Mouse (Mus musculus): Measurements from ENCODE around the gene Synm. TPM values are rescaled to one million over a fixed set of nuclear protein-coding genes. Genes with fewer than 3 reads are reported as not detected.

Gene Synm
- polyA plus RNA-seq, 1 experiment from 2014 or later = 1.1 TPM

- Histone ChIP-seq H3K27me3 (no peaks in the 10 kb centered on the region), H3K4me2 (no peak overlapping the region), H3K36me3 (replicated peaks) (peaks cover 23% of the 10 kb centered on the region), H3K4me3 (replicated peaks) (no peak overlapping the region), H3K9ac (no peak overlapping the region), H3K9me3 (no peaks in the 10 kb centered on the region), H3K27ac (no peak overlapping the region), H3K4me1 (peaks cover 14% of the 10 kb centered on the region)
- ATAC-seq (ENCODE audit: low FRiP score) = no peak
- WGBS = 83% methylated on average over 11 of the region's 11 CpGs
These were observed 43.2 kb downstream of the Synm start for GRCm38 (mm10) chr7:67716213-67716878.

- no peak overlapping the region for H3K4me3 ChIP-seq (replicated peaks)
- 82% methylated on average over 7 of the region's 7 CpGs for WGBS
- H3K9me3 ChIP-seq = no peaks in the 10 kb centered on the region
- no peak for ATAC-seq (ENCODE audit: low FRiP score)
- no peak overlapping the region for H3K27ac ChIP-seq
- no peaks in the 10 kb centered on the region for H3K27me3 ChIP-seq
- peaks cover 32% of the 10 kb centered on the region for H3K36me3 ChIP-seq (replicated peaks)
- peaks cover 14% of the 10 kb centered on the region for H3K4me1 ChIP-seq
- H3K9ac ChIP-seq = no peak overlapping the region
- no peak overlapping the region for H3K4me2 ChIP-seq
These were observed 44.4 kb downstream of the Synm start for GRCm38 (mm10) chr7:67715176-67715575.

GRCm38 (mm10) chr7:67713820-67714510, 45.6 kb downstream of the Synm start:
- WGBS = 50% methylated on average over 19 of the region's 19 CpGs
- Histone ChIP-seq H3K4me3 (replicated peaks) (no peak overlapping the region), H3K36me3 (replicated peaks) (peaks cover 34% of the 10 kb centered on the region), H3K9ac (0 out of 2 replicates have a peak overlapping the region, but pooled peaks have one; percentile 25), H3K27ac (peak overlapping the region; percentile 78), H3K4me2 (peak overlapping the region; percentile 25), H3K4me1 (peaks cover 14% of the 10 kb centered on the region), H3K9me3 (no peaks in the 10 kb centered on the region), H3K27me3 (no peaks in the 10 kb centered on the region)
- ATAC-seq (ENCODE audit: low FRiP score) = peak; percentile 79; the same call in 1 of the 2 replicates

DNA sequence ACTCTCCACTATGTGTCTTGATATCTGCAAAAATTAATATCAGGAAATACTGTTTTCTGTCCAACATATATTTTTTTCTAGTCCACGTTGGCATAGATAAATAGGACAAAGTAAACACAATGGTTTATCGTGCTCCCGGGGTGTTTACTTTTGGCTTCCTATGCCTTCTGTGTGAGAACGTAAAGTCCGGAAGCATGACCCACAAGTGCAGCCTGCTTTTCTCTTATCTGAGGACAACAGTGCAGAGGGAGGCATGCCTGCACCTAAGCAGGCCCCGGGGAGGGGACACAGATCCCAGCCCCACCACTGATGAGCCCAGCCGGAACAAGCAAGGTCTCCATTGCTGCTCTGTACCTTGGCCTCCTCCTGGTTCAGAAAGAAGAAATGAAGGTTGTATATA, 49.3 kb downstream of the Synm start:
- ATAC-seq (ENCODE audit: low FRiP score) = no peak
- no peak overlapping the region for H3K4me3 ChIP-seq (replicated peaks)
- H3K4me1 ChIP-seq = peaks cover 14% of the 10 kb centered on the region
- H3K4me2 ChIP-seq = no peak overlapping the region
- no peak overlapping the region for H3K27ac ChIP-seq
- peaks cover 36% of the 10 kb centered on the region for H3K36me3 ChIP-seq (replicated peaks)
- H3K9me3 ChIP-seq = no peaks in the 10 kb centered on the region
- H3K9ac ChIP-seq = no peak overlapping the region
- H3K27me3 ChIP-seq = no peaks in the 10 kb centered on the region
- 86% methylated on average over 7 of the region's 7 CpGs for WGBS

DNA sequence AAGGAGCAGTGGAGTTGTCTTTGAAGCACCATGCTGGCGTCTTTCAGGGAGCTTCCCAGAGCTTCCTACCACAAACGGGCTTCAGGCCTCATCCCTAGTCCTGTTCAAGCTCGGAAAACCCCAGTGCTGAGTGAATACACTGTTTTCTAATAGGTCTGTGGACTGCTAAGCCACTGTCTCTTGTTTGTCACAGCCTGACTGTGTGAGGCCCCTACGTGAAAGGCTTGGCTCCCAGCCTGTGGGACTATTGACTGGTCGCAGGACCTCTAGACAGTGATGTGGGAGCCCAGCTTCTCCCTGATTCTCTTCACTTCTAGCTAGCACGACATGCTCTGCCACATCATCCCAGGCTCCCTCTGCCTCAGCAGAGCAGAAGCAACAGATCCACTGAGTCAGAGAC, 51.4 kb downstream of the Synm start:
- Histone ChIP-seq H3K9me3 (no peaks in the 10 kb centered on the region), H3K36me3 (replicated peaks) (peaks cover 41% of the 10 kb centered on the region), H3K4me3 (replicated peaks) (no peak overlapping the region), H3K9ac (no peak overlapping the region), H3K27me3 (no peaks in the 10 kb centered on the region), H3K4me1 (no peaks in the 10 kb centered on the region), H3K4me2 (no peak overlapping the region), H3K27ac (no peak overlapping the region)
- no peak for ATAC-seq (ENCODE audit: low FRiP score)
- WGBS = 81% methylated on average over 6 of the region's 6 CpGs

DNA sequence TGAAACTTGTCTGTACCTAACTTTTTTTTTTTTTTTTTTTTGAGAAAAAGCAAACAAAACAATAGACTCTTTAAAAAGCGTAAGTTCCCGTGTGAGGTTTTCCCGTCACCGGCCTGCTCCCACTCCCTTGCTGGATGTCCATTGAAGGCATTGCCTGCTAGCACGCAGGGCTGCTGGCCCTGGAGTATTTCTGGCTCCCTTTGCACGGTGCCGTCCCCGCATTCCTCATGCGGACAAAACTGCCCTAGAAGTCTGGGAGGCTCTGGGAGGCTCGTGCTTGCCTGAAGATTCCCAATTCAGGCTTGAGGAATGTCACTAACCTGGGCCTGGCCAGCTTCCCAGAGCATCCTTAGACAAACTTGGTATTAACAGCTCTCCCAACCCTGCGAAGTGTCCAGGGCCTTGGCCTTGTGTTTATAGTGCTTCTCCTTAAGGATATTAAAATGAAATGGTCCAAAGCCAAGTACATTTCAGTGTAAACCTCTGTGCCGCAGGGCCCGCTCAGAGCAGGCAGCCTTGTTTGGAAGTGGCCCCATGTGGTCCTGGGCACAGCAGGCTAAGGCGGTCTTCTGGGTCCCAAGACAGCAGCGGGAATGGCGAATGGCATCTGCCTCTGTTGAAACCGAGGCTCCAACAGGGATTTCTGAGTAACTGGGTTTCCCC, 58.2 kb downstream of the Synm start:
- Histone ChIP-seq H3K4me3 (replicated peaks) (no peak overlapping the region), H3K27me3 (no peaks in the 10 kb centered on the region), H3K4me1 (no peaks in the 10 kb centered on the region; the same call in 1 of the 2 replicates), H3K27ac (no peak overlapping the region), H3K4me2 (no peak overlapping the region), H3K36me3 (replicated peaks) (peaks cover 22% of the 10 kb centered on the region), H3K9ac (no peak overlapping the region), H3K9me3 (no peaks in the 10 kb centered on the region)
- ATAC-seq (ENCODE audit: low FRiP score) = no peak
- 77% methylated on average over 17 of the region's 17 CpGs for WGBS

DNA sequence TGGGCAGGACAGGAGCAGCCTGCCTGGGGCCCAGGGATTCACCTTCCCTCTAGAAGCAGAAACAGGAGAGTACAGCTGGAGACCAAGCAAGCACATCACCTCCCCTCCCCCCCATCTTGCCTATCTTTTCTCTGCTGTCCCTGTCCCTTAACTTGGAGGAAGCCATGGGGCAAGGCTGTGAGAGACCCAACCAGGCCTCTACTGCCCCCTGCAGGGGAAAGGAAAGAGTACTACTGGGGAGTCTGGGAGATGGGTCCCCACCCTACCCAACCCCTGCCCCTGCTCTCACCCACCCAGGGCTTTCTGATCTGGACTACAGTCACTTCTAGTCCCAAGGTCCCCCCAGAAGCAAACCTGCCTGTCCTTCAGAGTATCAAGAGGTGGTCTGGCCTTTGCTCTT, 58.7 kb downstream of the Synm start:
- ATAC-seq (ENCODE audit: low FRiP score) = peak; percentile 44; the same call in 1 of the 2 replicates
- no peak overlapping the region for H3K4me2 ChIP-seq
- no peak overlapping the region for H3K4me3 ChIP-seq (replicated peaks)
- no peaks in the 10 kb centered on the region for H3K27me3 ChIP-seq
- no peaks in the 10 kb centered on the region for H3K9me3 ChIP-seq
- no peak overlapping the region for H3K9ac ChIP-seq
- peaks cover 22% of the 10 kb centered on the region for H3K36me3 ChIP-seq (replicated peaks)
- no peak overlapping the region for H3K27ac ChIP-seq
- no peaks in the 10 kb centered on the region; the same call in 1 of the 2 replicates for H3K4me1 ChIP-seq

DNA sequence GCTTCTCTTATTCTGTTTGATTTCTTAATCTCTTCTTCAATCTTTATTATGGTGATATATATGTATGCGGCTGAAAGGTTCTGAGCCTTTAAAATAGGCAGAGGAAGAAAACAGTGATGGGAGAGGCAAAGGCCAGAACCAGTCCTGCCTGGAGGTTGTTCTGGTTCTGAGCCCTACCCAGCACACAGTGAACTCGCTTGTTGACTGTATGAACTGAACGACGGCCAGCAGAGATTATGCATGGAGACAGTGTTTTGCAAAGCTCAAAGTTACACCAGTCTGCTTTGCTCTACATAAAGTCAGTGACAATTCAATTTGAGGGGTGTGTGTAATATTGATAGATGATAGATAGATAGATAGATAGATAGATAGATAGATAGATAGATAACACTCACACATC, 60.2 kb downstream of the Synm start:
- Histone ChIP-seq H3K36me3 (replicated peaks) (peaks cover 20% of the 10 kb centered on the region), H3K9me3 (no peaks in the 10 kb centered on the region), H3K9ac (no peak overlapping the region), H3K4me1 (no peaks in the 10 kb centered on the region; the same call in 1 of the 2 replicates), H3K27ac (no peak overlapping the region), H3K4me3 (replicated peaks) (no peak overlapping the region), H3K4me2 (no peak overlapping the region), H3K27me3 (no peaks in the 10 kb centered on the region)
- no peak for ATAC-seq (ENCODE audit: low FRiP score)
- 95% methylated on average over 4 of the region's 4 CpGs for WGBS

DNA sequence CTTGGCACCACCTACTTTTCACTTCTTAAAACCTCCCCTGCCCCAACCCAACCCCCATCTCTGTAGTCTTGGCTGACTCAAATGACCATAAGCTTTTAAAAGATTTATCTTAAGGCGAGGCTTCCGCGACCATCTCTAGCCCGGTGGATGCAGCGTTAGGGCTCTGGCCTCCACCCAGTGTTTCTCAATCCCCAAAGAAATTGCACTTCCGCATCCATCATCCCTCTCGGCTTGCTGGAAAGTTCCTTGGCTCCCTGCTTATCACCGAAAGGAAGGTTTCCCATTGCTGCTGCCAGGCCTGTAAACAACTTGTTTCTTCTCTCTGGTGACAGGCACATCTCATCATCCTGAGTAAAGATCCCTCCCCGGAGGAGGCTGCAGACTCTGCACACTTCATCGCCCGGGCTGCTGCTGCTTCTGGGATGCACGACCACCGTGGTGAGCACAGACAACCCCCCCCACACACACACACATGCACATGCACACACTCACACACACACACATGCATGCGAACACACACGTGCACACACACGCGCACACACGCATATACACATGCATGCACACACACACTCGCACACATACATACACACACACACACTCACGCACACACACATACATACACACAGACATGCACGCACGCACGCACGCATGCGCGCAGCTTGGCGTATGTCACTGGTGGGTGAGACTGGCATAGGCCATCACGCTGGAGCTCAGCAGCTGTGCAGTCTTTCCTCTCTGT, 61.5 kb downstream of the Synm start:
- Histone ChIP-seq H3K36me3 (replicated peaks) (peaks cover 17% of the 10 kb centered on the region), H3K27ac (no peak overlapping the region), H3K27me3 (no peaks in the 10 kb centered on the region), H3K4me2 (no peak overlapping the region), H3K9ac (no peak overlapping the region), H3K9me3 (no peaks in the 10 kb centered on the region), H3K4me3 (replicated peaks) (no peak overlapping the region), H3K4me1 (no peaks in the 10 kb centered on the region; the same call in 1 of the 2 replicates)
- ATAC-seq (ENCODE audit: low FRiP score) = no peak
- 94% methylated on average over 28 of the region's 28 CpGs for WGBS

GRCm38 (mm10) chr7:67695906-67696305, 63.6 kb downstream of the Synm start:
- Histone ChIP-seq H3K4me3 (replicated peaks) (no peak overlapping the region), H3K27ac (no peak overlapping the region), H3K36me3 (replicated peaks) (peaks cover 12% of the 10 kb centered on the region), H3K4me2 (no peak overlapping the region), H3K9me3 (no peaks in the 10 kb centered on the region), H3K9ac (no peak overlapping the region), H3K27me3 (no peaks in the 10 kb centered on the region), H3K4me1 (no peaks in the 10 kb centered on the region)
- ATAC-seq (ENCODE audit: low FRiP score) = no peak
- WGBS = 93% methylated on average over 7 of the region's 7 CpGs

DNA sequence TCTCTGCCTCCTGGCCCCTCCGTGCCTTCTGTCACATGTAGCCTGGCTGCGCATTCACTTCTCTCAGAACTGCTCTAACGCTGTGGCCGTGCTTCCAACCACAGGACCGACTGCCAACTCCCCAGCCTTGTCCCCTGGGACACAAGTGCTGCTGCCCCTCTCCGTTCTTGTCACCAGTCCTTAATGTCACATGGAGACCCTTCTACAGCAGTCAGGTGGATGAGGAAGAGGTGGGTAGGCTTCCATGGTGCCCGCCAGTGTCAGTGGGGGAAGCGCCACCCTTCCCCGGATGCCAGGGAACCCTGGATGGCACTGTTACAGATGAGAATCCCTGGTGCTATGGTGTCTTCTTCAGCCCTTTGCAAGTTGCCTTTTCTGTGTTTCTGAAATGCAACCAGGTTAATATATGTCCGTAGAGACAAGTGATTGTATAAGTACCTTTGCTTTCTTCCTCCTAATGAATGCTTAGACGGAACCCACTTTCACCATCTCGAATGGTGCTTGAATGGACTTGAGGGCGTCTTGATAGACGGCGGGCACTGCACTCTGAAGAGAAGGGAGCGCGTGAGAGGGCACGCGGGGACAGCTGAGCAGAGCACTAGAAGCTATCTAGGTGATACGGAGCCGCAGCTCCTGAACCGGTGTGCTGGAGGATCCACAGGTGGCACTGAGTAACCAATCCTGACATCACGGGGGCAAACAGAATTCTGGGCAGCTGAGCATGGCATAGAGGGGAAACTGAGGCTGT, 66.6 kb downstream of the Synm start:
- H3K36me3 ChIP-seq (replicated peaks) = peaks cover 10% of the 10 kb centered on the region; the same call in 1 of the 2 replicates
- no peak overlapping the region for H3K4me2 ChIP-seq
- H3K27ac ChIP-seq = no peak overlapping the region

More for the DNA sequence above, 66.6 kb downstream of the Synm start:
- H3K4me3 ChIP-seq (replicated peaks) = no peak overlapping the region
- no peak for ATAC-seq (ENCODE audit: low FRiP score)
- 91% methylated on average over 23 of the region's 23 CpGs for WGBS
- H3K9ac ChIP-seq = no peak overlapping the region
- H3K27me3 ChIP-seq = no peaks in the 10 kb centered on the region
- no peaks in the 10 kb centered on the region for H3K4me1 ChIP-seq
- no peaks in the 10 kb centered on the region for H3K9me3 ChIP-seq

All from forebrain, embryonic 12.5 days (tissue).